Mouse (Mus musculus): ENCODE measurements around the gene Rab1a.

The Rab1a gene

DNA sequence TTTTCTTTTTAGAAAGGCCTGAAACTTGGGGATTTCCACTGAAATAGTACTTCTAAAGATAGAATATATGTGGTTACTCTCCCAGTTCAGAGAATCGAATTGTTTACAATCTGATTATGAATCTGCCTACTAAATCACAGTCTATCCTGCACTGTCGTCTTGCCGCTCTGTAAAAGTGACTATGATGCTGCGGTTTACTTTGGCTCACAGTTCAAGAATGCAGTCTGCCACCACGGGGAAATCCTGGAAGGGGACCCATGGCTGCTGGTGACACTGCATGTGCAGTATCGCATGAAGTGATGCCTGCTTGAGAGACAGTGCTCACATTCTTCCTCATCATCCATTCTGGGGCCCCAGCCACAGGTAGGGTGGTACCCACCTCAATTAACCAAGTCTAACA, 44.1 kb downstream of the Rab1a start:
- ATAC-seq (ENCODE audit: insufficient number of reproducible peaks, low FRiP score, low TSS enrichment) = no peak

GRCm38 (mm10) chr11:20246616-20247015, 45.4 kb downstream of the Rab1a start:
- ATAC-seq (ENCODE audit: insufficient number of reproducible peaks, low FRiP score, low TSS enrichment) = no peak

DNA sequence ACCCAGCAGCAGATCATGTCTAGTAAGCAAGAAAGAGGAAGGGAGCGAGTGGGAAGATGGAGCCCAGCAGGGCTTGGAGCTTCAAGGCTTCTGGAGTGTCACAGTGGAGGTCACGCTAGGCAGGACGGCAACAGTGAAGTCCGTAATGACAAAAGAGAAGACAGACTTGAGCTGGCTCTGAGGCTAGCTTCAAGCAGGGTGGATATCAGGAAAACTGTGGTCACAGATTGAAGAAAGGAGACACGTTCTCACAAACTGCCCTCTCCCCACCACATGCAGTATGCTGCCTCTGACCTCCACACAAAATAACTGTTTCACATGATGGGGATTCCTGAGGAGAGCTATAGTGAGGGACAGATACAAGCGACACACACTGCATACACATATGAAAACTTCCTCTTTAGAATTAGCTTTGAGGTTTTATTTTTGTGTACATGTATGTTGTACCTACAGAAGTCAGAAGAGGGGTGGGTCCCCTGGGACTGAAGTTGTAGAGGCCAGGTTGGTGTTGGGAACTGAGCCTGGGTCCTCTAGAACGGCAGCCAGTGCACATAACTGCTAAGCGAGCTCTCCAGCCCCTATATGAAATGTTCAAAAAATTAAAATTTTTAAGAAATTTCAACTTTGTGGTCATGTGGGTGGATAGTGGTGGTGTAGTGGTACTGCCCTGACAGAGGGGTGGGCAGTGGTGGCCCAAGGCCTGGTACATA, 46.1 kb downstream of the Rab1a start:
- no peak for ATAC-seq (ENCODE audit: insufficient number of reproducible peaks, low FRiP score, low TSS enrichment)

DNA sequence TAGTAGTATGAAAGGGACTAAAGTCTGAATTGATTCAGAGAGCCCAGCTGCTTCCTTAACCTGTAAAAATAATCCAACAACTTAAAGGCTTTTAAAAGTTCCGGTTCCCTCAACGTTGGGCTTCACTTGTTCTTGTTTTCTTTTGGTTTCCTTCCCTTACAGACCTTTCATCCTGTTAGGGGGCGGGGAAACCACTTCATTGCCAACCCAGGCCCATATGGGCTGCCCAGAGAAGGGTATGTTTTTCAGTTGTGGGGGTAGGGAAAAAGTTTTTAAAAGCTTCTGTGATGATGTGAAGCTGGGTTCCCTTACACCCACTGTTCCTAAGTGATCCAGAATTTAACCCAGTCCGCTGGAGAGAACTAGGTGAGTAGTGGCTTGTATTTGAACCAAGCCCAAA, 47.0 kb downstream of the Rab1a start:
- ATAC-seq (ENCODE audit: insufficient number of reproducible peaks, low FRiP score, low TSS enrichment) = no peak

- ATAC-seq (ENCODE audit: insufficient number of reproducible peaks, low FRiP score, low TSS enrichment) = no peak; the same call in none of the 2 replicates
Measured at GRCm38 (mm10) chr11:20248840-20249239, 47.6 kb downstream of the Rab1a start.

DNA sequence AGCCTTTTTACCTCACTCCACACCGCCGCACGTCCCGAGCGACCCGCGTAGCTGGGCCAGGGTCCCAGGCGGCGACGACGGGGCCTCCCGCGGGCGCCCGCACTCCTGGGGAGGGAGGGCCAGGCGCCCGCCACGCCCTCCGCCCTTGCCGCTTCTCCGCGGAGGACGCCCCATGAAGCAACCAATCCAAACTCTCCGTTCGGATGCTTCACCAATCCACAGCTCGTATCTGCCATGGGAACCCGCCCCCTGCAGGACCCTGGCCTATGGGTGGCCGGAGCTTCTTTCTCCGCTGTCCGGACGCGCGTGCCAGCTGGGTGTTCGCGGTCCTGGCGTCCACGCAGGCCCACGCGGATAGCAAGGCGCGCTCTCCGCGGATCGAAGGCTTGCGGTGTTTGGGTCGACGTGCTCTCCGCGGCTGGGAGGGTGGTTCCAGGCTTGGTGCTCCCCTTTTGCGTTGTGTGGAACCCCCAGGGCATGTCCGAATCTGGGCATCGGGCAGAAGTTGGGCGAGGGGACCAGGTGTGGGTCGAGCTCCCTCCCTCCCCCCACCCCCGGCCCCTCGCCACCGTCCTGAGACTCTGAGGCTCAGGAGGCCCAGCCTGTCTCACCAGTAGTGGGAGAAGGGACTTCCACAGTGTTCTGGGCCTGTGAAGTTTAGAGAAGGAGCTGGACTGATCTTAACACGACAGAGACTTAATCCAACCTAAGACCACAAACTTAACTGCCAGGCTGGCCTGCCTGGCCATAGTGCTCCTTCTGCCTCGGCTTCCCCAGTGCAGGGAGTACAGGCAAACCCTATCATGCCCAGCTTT, 48.3 kb downstream of the Rab1a start, which contains the start of gene Cep68:
TSS of gene Cep68 (minus strand) at position 134 of the 815 bp plus-strand sequence.
- peak; percentile 99 for ATAC-seq (ENCODE audit: insufficient number of reproducible peaks, low FRiP score, low TSS enrichment)

DNA sequence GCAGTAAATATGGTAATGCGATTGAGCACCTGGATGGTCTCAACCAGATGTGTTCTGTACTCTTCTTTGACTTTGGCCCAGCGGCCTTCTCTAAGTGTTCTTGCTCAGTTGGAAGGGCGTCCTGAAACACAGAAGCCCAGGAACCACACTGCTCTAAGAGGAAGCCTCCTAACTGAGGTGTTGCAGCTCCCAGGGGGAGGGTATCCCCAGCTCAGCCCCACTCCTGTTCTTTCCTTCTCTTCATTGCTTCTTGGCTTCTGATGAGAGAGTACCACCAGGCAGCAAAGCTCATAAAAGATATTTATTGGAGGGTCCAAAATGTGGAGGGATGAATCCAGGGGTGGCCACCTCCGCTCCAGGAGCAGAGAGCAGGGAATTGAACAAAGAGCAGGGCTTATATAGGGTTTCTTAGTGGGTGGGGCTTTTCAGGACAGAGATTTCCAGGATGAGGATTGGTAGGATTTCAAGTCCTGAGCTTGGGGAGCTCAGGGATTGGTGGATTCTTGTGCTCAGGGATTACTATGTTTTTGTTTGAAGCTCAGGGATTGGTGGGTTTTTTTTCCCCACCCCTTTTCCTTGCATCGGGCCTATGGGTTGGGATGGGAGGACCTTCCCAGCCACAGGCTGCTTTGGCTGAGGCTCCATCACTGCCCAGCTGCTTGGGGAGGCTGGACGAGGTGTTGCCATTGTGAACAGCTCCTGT, 49.4 kb downstream of the Rab1a start:
- no peak for ATAC-seq (ENCODE audit: insufficient number of reproducible peaks, low FRiP score, low TSS enrichment)

GRCm38 (mm10) chr11:20253088-20253487, 51.9 kb downstream of the Rab1a start:
- ATAC-seq (ENCODE audit: insufficient number of reproducible peaks, low FRiP score, low TSS enrichment) = no peak

- no peak for ATAC-seq (ENCODE audit: insufficient number of reproducible peaks, low FRiP score, low TSS enrichment)
Measured at GRCm38 (mm10) chr11:20254791-20255190, 53.6 kb downstream of the Rab1a start.

- ATAC-seq (ENCODE audit: insufficient number of reproducible peaks, low FRiP score, low TSS enrichment) = peak; percentile 68
Measured at GRCm38 (mm10) chr11:20262628-20263380, 61.6 kb downstream of the Rab1a start.

DNA sequence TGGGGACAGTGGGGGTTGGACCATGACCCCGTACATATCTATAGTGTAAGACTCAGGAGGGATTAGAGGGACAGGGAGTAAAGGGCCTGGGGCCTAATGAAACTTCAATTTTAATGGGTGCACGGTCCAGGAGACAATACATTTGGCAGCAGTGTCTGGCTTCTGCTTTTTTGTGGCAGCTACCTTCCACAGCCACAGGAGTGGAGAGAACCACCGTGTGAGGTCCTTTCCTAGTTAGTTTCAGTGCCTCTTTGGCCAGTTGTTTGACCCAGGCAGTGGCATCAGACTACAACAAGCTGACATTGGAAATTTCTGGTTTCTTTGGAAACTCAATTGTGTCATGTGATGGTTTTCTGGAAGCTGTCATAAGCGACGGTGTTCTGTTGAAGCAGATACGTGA, 68.7 kb downstream of the Rab1a start:
- no peak for ATAC-seq (ENCODE audit: insufficient number of reproducible peaks, low FRiP score, low TSS enrichment)

GRCm38 (mm10) chr11:20275974-20276373, 74.7 kb downstream of the Rab1a start:
- ATAC-seq (ENCODE audit: insufficient number of reproducible peaks, low FRiP score, low TSS enrichment) = no peak
